Mouse (Mus musculus) erythroblast, embryonic 14.5 days (primary cell): Measurements from ENCODE around the gene Tmem186.

Source experiments
- GATA1 ChIP-seq: IDR thresholded peaks from 2 replicates; pipeline ENCODE4 v1.6.1; 2012; ENCODE audit warnings: low read length, inconsistent platforms, mixed read lengths
- TAL1 ChIP-seq: IDR thresholded peaks from 3 replicates; pipeline ENCODE4 v1.6.1; 2012; ENCODE audit warnings: low read length, inconsistent platforms, mixed read lengths

DNA sequence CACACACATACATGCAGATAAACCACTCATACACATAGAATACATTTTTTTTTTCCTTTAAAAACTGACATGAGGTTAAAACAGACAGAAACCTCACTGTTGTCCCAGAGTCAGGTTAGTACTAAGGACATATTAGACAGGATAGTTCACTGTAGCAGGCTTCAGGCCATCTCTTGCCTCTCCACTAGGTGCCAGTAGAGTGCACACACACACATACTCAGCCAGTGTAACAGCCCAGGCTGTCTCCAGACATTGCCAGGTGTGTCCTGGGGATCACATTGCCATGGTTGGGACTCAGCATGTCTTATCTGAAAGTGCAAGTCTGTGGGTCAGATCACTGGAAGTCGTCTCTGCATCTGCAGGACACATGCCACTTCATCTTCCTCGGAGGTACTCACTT lies 6.3 kb upstream of the Tmem186 start:
- TF ChIP-seq TAL1 (no peak), GATA1 (no peak)
